Mouse (Mus musculus) layer of hippocampus, adult 11-12 months (tissue): ENCODE data around the gene Zfp36l1.

ENCODE experiments used
- DNase-seq: peaks from one replicate; pipeline ENCODE4 v3.0.0; 2022; ENCODE audit warnings: low spot score

Zfp36l1 gene

DNA sequence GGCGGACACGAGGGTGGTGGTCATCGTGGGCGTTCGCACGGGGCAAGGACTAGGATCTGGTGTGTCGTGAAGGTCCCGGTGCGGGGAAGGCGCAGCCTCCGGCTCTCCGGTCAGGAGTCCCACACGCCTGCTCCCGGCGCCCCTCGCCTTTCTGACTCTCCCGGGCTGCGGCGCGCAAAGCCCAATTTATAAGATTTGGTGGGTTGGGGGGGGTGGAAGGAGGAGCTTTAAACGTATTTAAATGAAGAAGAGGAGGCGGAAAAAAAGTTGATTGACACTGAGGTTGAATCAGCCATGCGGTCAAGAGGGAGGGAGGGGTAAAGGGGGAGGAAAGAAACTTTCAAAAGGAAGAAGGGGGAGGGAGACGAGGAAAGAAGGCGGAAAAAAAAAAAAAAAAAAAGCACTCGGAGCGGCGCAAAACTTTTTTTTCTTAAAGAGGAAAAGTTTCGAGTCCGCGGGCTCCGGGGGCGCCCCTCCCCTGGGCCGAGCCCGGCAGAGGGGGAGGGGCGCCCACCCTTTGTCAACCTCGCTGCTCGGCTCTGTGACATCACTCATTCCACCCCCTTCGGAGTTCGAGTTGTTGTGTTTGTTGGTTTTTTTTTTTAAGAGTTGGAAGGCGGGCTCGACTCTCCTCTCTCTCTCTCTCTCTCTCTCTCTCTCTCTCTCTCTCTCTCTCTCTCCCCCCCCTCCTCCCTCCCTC lies at the start of gene Zfp36l1:
TSS of gene Zfp36l1 (minus strand) at position 162 of the 700 bp plus-strand sequence.
- DNase-seq = peak; percentile 82

- no peak for DNase-seq
These were observed 49.6 kb upstream of the Zfp36l1 start for GRCm38 (mm10) chr12:80162448-80162847.

DNA sequence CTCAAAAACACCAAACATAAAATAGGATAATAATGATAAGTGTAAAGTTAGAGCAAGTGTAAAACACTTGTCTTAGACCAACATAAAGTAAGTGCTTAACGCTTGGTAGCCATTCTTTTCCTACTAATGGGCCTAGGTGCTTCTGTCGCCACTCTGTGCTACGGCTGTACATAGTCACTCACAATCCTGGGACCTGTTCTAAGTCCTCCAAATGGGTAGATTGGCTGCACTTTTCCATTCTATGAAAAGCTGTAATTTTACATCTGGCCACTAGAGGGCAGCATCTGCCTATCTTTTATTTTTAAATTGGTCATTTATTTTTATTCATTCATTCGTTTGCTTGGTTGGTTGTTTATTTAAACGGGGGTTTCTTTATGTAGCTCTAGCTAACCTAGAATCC lies 44.9 kb upstream of the Zfp36l1 start:
- DNase-seq = peak; percentile 39

GRCm38 (mm10) chr12:80153687-80154326 lies 41.0 kb upstream of the Zfp36l1 start:
- no peak for DNase-seq

GRCm38 (mm10) chr12:80153078-80153477 lies 40.3 kb upstream of the Zfp36l1 start:
- DNase-seq = no peak

GRCm38 (mm10) chr12:80151821-80152220 lies 39.0 kb upstream of the Zfp36l1 start:
- DNase-seq = no peak

GRCm38 (mm10) chr12:80150624-80151023 lies 37.8 kb upstream of the Zfp36l1 start:
- no peak for DNase-seq

DNA sequence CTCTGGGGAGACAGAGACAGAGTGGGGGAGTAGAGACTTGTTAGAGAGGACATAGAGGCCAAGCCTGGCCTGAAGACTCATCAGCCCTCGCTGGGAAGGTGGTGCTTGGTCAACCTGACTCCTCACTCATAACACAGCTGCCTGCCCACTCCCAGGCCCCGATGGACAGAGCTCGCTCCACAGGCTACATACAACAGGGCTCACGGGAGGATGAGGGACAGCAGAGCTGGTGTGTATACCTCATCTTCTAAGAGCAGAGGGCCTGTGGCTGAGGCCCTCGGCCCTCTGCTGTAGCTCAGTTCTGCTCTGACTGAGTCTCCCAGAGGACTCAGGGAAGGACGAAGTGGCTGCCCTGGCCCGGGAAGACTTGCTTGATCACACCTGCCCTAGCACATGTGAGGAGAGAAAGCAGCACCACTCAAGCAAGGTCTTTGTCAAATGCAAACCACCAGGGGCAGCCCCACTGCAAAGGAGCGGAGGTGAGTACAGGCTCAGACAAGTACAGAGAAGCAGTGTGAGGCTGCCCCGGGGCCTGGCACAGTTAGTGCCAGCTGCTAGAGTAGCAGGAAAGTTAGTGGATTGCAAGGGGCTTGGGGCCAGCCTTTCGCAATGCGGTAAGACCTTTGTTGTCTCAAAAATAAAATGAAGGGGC lies 34.9 kb upstream of the Zfp36l1 start:
- DNase-seq = no peak

DNA sequence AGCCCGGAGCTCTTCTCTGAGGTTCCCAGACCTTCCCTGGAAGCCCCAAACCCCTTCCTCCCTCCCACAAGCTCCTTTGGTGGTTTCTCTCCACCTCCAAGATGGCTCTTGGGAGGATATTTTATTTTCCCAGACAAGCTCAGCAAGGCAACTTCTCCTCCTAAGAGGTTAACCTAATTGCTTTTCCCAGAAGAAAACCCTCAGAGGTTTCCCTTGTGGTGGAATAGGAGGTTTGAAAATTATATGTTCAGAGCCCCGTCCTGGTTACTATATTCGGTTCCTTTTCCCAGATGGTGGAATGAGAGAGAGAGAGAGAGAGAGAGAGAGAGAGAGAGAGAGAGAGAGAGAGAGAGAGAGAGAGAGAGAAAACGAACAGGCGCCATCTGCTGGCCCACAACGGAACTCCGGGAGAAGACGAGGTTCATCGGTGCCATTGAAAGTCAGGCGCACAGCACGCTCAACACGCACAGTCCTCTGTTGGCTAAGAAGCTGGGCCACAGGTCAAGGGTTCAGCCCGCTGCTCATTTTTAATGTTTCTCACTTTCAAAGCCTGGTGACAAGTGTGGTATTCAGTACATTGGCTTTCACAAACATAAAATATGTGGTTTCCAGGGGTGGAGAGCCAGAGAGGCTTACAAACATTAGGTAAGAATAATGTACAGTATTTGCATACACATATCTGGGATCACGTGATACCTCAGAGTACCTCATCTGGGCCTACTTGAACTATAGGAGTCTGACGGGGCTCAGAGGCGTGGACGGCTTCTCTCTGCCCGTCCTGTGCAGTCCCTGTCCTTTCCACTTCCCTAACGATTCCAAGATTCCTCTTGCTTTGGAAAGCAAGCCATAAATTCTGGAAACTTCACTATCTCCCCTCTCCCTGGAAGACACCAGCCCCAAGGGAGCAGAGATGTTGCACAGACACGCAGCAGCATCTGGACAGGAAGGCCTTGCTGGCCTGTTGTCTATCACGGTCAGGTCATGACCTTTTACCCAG lies 33.7 kb upstream of the Zfp36l1 start:
- DNase-seq = peak; percentile 76

DNA sequence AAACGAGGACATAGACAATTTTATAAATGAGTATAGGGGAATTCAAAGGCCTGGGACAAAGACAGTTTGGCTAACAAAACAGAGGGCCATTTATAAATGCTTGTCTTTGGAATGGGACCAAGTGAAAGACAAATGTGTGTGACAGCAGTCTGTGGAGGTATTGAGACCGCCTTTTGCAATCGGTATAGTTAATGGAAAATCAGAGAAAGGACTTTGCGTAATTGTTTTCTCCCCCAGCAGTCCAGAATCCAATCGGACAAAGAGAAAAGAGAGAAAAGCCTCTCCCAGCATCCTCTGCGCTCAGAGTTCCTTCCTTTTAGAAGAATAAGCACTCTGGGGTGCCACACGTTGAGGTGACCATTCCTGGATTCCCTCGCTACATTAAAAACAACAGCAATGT lies 32.6 kb upstream of the Zfp36l1 start:
- DNase-seq = no peak

DNA sequence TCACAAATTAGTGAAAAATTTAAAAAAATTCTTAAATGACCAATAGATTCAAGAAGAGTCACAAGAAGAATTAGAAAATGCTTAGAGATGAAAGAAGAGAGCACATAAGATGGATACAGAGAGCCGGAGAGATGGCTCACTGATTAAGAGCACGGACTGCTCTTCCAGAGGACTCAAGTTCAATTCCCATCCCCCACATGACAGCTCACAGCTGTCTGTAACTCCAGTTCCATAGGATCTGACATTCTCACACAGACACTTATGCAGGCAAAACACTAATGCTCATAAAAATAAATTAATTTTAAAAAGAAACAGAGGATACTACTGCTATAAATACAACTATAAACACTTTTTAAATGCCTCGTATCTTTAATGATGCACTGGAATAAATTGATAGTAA lies 32.0 kb upstream of the Zfp36l1 start:
- no peak for DNase-seq

DNA sequence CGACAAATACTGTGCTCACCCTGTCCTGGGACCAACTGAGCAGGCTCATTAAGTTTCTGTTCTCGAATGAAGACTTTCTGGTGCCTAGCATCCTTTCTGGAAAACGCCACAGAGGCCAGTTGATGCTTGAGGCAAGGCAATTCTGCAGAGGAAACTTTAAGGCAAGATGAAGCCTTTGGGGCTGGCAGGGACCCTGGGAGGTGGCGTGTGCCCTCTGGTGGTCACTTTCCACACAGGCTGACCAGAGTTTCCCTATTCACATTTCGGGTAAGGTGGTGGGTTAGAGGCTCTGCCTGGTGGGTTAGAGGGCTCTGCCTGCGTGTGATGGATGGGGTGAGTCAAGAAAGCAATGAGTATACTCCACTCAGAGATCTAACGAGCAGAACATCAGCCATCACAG lies 28.7 kb upstream of the Zfp36l1 start:
- DNase-seq = peak; percentile 59

DNA sequence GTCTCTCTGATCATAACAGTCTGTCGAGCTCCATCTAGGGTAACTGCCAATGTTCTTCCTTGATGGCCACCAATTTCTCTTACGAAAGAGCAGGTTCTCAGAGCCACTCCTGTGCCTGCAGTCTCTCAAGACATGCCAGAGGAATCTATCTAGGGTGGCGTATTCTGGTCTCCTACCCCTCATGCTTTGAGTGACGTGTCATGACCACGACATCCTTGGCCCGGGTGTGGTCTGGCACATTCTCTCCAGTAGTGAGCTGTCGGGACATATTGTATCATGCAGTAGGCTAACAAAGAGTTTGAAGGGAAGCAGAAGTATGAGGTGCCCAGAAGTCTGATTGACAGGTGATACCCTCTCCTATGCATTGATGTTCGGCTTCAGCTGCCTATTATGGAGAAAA lies 28.2 kb upstream of the Zfp36l1 start:
- DNase-seq = no peak

DNA sequence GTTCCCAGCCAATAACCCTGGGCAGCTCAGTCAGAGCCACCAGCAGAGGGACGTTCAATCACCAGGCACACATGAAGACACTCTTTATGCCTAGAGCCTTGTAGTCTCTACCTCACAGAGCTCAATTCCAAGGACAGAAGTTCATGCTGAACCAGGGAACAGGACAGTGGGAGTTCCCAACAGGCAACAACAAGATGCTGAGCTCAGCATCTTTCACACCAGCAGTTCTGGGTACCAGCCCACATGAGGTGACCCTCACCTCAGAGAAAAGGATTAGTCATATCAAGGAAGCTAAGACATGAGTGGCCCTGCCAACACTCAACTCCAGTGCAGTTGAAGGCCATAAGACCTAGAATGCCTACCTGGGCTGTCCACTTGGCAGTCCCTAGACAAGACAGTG lies 24.9 kb upstream of the Zfp36l1 start:
- no peak for DNase-seq

- no peak for DNase-seq
These were observed 24.4 kb upstream of the Zfp36l1 start for GRCm38 (mm10) chr12:80137246-80137645.

- DNase-seq = no peak
These were observed 23.6 kb upstream of the Zfp36l1 start for GRCm38 (mm10) chr12:80136264-80136930.

DNA sequence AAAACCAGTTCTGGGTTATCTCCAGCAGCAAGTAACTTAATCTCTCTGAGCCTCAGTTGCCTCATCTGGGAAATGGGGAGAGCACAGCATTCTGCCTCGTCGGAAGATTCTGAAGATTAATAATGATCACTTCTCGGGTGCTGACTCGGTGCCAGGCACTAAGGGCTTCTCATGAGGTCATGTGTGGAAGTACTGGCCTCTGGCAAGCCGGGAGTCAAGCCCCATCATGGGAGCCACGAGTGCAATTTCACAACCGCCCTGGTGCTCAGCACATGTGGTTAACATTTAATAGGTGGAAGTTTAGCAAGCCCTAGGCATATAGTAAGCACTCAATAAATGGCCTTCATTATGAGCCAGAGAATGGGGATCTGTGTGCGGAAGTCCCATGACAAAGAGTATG lies 22.4 kb upstream of the Zfp36l1 start:
- DNase-seq = no peak

GRCm38 (mm10) chr12:80133011-80133545 lies 20.3 kb upstream of the Zfp36l1 start:
- DNase-seq = no peak

DNA sequence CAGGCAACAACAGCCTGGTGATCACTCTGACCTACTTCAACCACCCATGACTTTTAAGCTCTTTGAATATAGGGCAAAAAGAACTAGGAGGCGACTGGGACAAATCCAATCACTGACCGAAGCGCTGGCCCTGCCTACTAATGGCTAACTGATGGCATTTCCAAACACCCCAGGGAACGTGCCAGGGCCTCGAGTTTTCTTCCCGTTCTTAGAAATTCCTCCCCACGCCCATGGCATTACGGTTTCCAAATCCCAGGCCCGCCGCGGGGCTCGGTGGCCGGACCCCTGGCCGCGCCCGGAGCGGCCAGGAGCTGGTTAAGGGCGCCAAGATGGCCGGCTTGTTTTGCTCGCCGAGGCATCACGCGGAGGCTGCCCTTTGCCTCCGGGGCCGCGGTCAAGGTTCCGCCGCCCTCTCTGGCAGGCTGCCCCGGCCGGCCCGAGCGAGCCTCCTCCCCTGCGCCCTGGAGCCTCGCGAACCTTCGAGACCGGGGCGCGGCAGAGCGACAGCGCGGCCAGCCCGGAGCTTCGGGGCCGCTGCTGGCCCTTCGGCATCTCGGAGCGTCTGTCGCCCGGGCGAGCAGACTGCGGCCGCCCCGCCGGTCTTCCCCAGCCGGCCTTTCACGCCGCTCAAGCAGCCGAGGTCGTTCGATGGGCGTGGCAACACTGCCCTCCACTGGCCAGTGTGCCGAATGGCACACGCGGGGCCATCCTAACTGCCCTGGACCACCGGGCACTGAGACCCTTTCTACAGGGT lies 19.6 kb upstream of the Zfp36l1 start:
- DNase-seq = peak; percentile 82
